Mouse (Mus musculus): Measurements from ENCODE around the gene Akip1. TPM values are rescaled to one million over a fixed set of nuclear protein-coding genes. Genes with fewer than 3 reads are reported as not detected.
A peak's percentile ranks its signal among the peaks of the same experiment; 100 is the strongest.

The Akip1 gene
- polyA plus RNA-seq, 1 experiment from 2014 or later: 33.1 TPM

GRCm38 (mm10) chr7:109704016-109704377 is 507 bp downstream of the Akip1 start:
- Histone ChIP-seq H3K4me1 (replicated peaks; ENCODE audit: insufficient read depth, low read length) (peaks cover 8% of the 10 kb centered on the region; the same call in 1 of the 2 replicates), H3K4me2 (ENCODE audit: low read length) (peak overlapping the region; percentile 76), H3K27ac (peak overlapping the region; percentile 80), H3K9ac (ENCODE audit: low read depth, low read length) (peak overlapping the region; percentile 79), H3K36me3 (ENCODE audit: insufficient read depth, low read length) (0 out of 2 replicates have a peak, but pooled peaks cover 1% of the 10 kb centered on the region), H3K4me3 (replicated peaks; ENCODE audit: low read depth, low read length) (peak overlapping the region; percentile 74), H3K27me3 (ENCODE audit: insufficient read depth, low read length) (no peaks in the 10 kb centered on the region), H3K9me3 (replicated peaks; ENCODE audit: low read length) (no peaks in the 10 kb centered on the region)
- ATAC-seq (replicated peaks; ENCODE audit: low FRiP score, low read depth) (no peak), DNase-seq (ENCODE audit: low spot score) (no peak)
- 3% methylated on average over 17 of the region's 17 CpGs for WGBS
- TF ChIP-seq CTCF (IDR thresholded peaks at IDR 0.05; ENCODE audit: low read depth): no peak

GRCm38 (mm10) chr7:109704461-109704860 is 971 bp downstream of the Akip1 start:
- no peaks in the 10 kb centered on the region for H3K9me3 ChIP-seq (replicated peaks; ENCODE audit: low read length)
- no peak for TF ChIP-seq CTCF (IDR thresholded peaks at IDR 0.05; ENCODE audit: low read depth)
- H3K4me3 ChIP-seq (replicated peaks; ENCODE audit: low read depth, low read length): peak overlapping the region; percentile 74
- no peaks in the 10 kb centered on the region for H3K27me3 ChIP-seq (ENCODE audit: insufficient read depth, low read length)
- ATAC-seq (replicated peaks; ENCODE audit: low FRiP score, low read depth) (no peak), DNase-seq (ENCODE audit: low spot score) (peak; percentile 28)
- 0 out of 2 replicates have a peak, but pooled peaks cover 5% of the 10 kb centered on the region for H3K36me3 ChIP-seq (ENCODE audit: insufficient read depth, low read length)
- peaks cover 8% of the 10 kb centered on the region; the same call in 1 of the 2 replicates for H3K4me1 ChIP-seq (replicated peaks; ENCODE audit: insufficient read depth, low read length)
- peak overlapping the region; percentile 80; the same call in 1 of the 2 replicates for H3K27ac ChIP-seq
- peak overlapping the region; percentile 76 for H3K4me2 ChIP-seq (ENCODE audit: low read length)
- 37% methylated on average over 3 of the region's 3 CpGs for WGBS
- H3K9ac ChIP-seq (ENCODE audit: low read depth, low read length): peak overlapping the region; percentile 79; the same call in 1 of the 2 replicates

GRCm38 (mm10) chr7:109707023-109707785 is 3.7 kb downstream of the Akip1 start:
- H3K4me2 ChIP-seq (ENCODE audit: low read length): no peak overlapping the region

GRCm38 (mm10) chr7:109708961-109709382 is 5.5 kb downstream of the Akip1 start:
- peak; percentile 91 for DNase-seq (ENCODE audit: low spot score)
- Histone ChIP-seq H3K27ac (peak overlapping the region; percentile 68), H3K4me2 (ENCODE audit: low read length) (no peak overlapping the region), H3K4me1 (replicated peaks; ENCODE audit: insufficient read depth, low read length) (0 out of 2 replicates have a peak, but pooled peaks cover 4% of the 10 kb centered on the region), H3K9ac (ENCODE audit: low read depth, low read length) (no peak overlapping the region), H3K27me3 (ENCODE audit: insufficient read depth, low read length) (no peaks in the 10 kb centered on the region), H3K36me3 (ENCODE audit: insufficient read depth, low read length) (0 out of 2 replicates have a peak, but pooled peaks cover 12% of the 10 kb centered on the region), H3K9me3 (replicated peaks; ENCODE audit: low read length) (no peaks in the 10 kb centered on the region), H3K4me3 (replicated peaks; ENCODE audit: low read depth, low read length) (no peak overlapping the region)
- peak; percentile 54; the same call in 1 of the 2 replicates for ATAC-seq (replicated peaks; ENCODE audit: low FRiP score, low read depth)
- no peak for TF ChIP-seq CTCF (IDR thresholded peaks at IDR 0.05; ENCODE audit: low read depth)
- WGBS: 54% methylated on average over 3 of the region's 3 CpGs

More at GRCm38 (mm10) chr7:109707023-109707785, 3.7 kb downstream of the Akip1 start:
- no peak overlapping the region for H3K9ac ChIP-seq (ENCODE audit: low read depth, low read length)
- no peak overlapping the region; the same call in 1 of the 2 replicates for H3K27ac ChIP-seq
- H3K36me3 ChIP-seq (ENCODE audit: insufficient read depth, low read length): 0 out of 2 replicates have a peak, but pooled peaks cover 6% of the 10 kb centered on the region
- ATAC-seq (replicated peaks; ENCODE audit: low FRiP score, low read depth) (no peak), DNase-seq (ENCODE audit: low spot score) (peak; percentile 80)
- 34% methylated on average over 4 of the region's 4 CpGs for WGBS
- no peak overlapping the region for H3K4me3 ChIP-seq (replicated peaks; ENCODE audit: low read depth, low read length)
- H3K27me3 ChIP-seq (ENCODE audit: insufficient read depth, low read length): no peaks in the 10 kb centered on the region
- H3K4me1 ChIP-seq (replicated peaks; ENCODE audit: insufficient read depth, low read length): peaks cover 8% of the 10 kb centered on the region; the same call in 1 of the 2 replicates
- TF ChIP-seq CTCF (IDR thresholded peaks at IDR 0.05; ENCODE audit: low read depth): peak; percentile 87
- H3K9me3 ChIP-seq (replicated peaks; ENCODE audit: low read length): no peaks in the 10 kb centered on the region

- H3K9me3 ChIP-seq (replicated peaks; ENCODE audit: low read length): no peaks in the 10 kb centered on the region
- H3K4me2 ChIP-seq (ENCODE audit: low read length): no peak overlapping the region
- H3K27me3 ChIP-seq (ENCODE audit: insufficient read depth, low read length): no peaks in the 10 kb centered on the region
- WGBS: 47% methylated on average over 1 of the region's 1 CpGs
- H3K4me3 ChIP-seq (replicated peaks; ENCODE audit: low read depth, low read length): no peak overlapping the region
- 0 out of 2 replicates have a peak, but pooled peaks cover 12% of the 10 kb centered on the region for H3K36me3 ChIP-seq (ENCODE audit: insufficient read depth, low read length)
- no peaks in the 10 kb centered on the region for H3K4me1 ChIP-seq (replicated peaks; ENCODE audit: insufficient read depth, low read length)
- H3K27ac ChIP-seq: peak overlapping the region; percentile 42; the same call in 1 of the 2 replicates
- no peak overlapping the region; the same call in 1 of the 2 replicates for H3K9ac ChIP-seq (ENCODE audit: low read depth, low read length)
- no peak for TF ChIP-seq CTCF (IDR thresholded peaks at IDR 0.05; ENCODE audit: low read depth)
- ATAC-seq (replicated peaks; ENCODE audit: low FRiP score, low read depth): no peak
- DNase-seq (ENCODE audit: low spot score): no peak
Measured at GRCm38 (mm10) chr7:109710069-109710468, 6.6 kb downstream of the Akip1 start.

GRCm38 (mm10) chr7:109712198-109712597 is 8.7 kb downstream of the Akip1 start:
- Histone ChIP-seq H3K4me3 (replicated peaks; ENCODE audit: low read depth, low read length) (no peak overlapping the region), H3K27me3 (ENCODE audit: insufficient read depth, low read length) (no peaks in the 10 kb centered on the region), H3K4me1 (replicated peaks; ENCODE audit: insufficient read depth, low read length) (no peaks in the 10 kb centered on the region), H3K9me3 (replicated peaks; ENCODE audit: low read length) (no peaks in the 10 kb centered on the region), H3K36me3 (ENCODE audit: insufficient read depth, low read length) (0 out of 2 replicates have a peak, but pooled peaks cover 12% of the 10 kb centered on the region), H3K4me2 (ENCODE audit: low read length) (no peak overlapping the region), H3K27ac (no peak overlapping the region), H3K9ac (ENCODE audit: low read depth, low read length) (no peak overlapping the region)
- TF ChIP-seq CTCF (IDR thresholded peaks at IDR 0.05; ENCODE audit: low read depth): no peak
- ATAC-seq (replicated peaks; ENCODE audit: low FRiP score, low read depth): no peak
- 80% methylated on average over 7 of the region's 7 CpGs for WGBS
- no peak for DNase-seq (ENCODE audit: low spot score)

Measured in kidney, postnatal 0 days (tissue).